Mouse (Mus musculus) liver, adult 2 months (tissue): ENCODE measurements at regions not wholly inside any gene's neighbourhood (a gene's known extent, or its start where the extent isn't known, plus 50 kb on each side); places are given as distances from the start of the nearest gene placed in this dataset.

Experiments used
- CTCF ChIP-seq: fragments of 200-500 bp; IDR thresholded peaks from 2 replicates; pipeline ENCODE4 v1.5.1; 2011; ENCODE audit warnings: low read depth, low read length, control low read depth
- POLR2A ChIP-seq: fragments of 200-500 bp; IDR thresholded peaks from 2 replicates; pipeline ENCODE4 v1.6.1; 2011; ENCODE audit warnings: low read length, control low read depth; ENCODE audit not compliant: insufficient read depth; ENCODE audit errors: extremely low read depth

DNA sequence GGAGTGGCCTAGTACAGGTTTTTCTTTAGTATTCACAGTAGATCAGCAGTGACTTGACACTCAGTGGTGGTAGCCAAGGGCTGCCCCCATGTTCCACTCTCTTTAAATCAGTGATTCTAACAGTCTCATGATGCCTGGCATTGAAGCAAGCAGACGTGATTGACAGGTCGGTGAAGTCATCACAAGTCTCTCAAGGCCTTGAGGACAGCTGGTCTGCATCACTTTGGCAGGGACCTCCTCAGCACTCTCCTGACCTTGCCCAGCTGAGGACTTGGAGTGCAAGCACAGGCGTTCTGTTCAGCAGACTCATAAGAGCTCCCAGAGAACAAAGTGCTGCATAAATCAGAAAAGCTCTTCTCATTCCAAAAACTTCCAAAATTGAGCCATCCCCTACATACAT, 285.4 kb upstream of the Klf3 start:
- no peak for TF ChIP-seq CTCF
- no peak for TF ChIP-seq POLR2A
